Mouse (Mus musculus) liver, adult 2 months (tissue): Measurements from ENCODE around the gene Krtap24-1. TPM values are rescaled to one million over a fixed set of nuclear protein-coding genes. Genes with fewer than 3 reads are reported as not detected.

Source experiments
- DNase-seq: peaks from one replicate; pipeline ENCODE4 v3.0.0-alpha.2; 2011; ENCODE audit warnings: low read depth, low spot score; ENCODE audit errors: extremely low read depth
- H3K27ac ChIP-seq: fragments of 200-500 bp; replicated peaks from 2 replicates; pipeline ENCODE4 v1.5.1; 2012; ENCODE audit warnings: low read depth, mild to moderate bottlenecking, control low read depth, inconsistent platforms, low read length; ENCODE audit not compliant: insufficient read depth
- H3K27me3 ChIP-seq: fragments of 200-500 bp; 2 replicates; pipeline ENCODE4 v1.6.1; 2012; ENCODE audit warnings: mild to moderate bottlenecking, moderate library complexity, low read length, inconsistent platforms; ENCODE audit not compliant: control insufficient read depth, insufficient read depth
- H3K36me3 ChIP-seq: fragments of 200-500 bp; 2 replicates; pipeline ENCODE4 v1.6.1; 2012; ENCODE audit warnings: low read length, inconsistent platforms; ENCODE audit not compliant: control insufficient read depth, insufficient read depth
- H3K4me1 ChIP-seq: fragments of 200-500 bp; 2 replicates; pipeline ENCODE4 v1.6.1; 2011; ENCODE audit warnings: low read length; ENCODE audit not compliant: control insufficient read depth, insufficient read depth
- H3K4me3 ChIP-seq: fragments of 200-500 bp; 2 replicates; pipeline ENCODE4 v1.5.1; 2011; ENCODE audit warnings: low read depth, mild to moderate bottlenecking, control low read depth, low read length, moderate library complexity; ENCODE audit not compliant: insufficient read depth
- H3K79me2 ChIP-seq: fragments of 200-500 bp; 2 replicates; pipeline ENCODE4 v1.6.1; 2012; ENCODE audit warnings: inconsistent platforms, mild to moderate bottlenecking, low read length, moderate library complexity; ENCODE audit not compliant: control insufficient read depth, insufficient read depth
- H3K9ac ChIP-seq: fragments of 200-500 bp; 2 replicates; pipeline ENCODE4 v1.6.1; 2012; ENCODE audit warnings: low read depth, mild to moderate bottlenecking, control low read depth, inconsistent platforms, low read length
- CTCF ChIP-seq: fragments of 200-500 bp; IDR thresholded peaks from 2 replicates; pipeline ENCODE4 v1.5.1; 2011; ENCODE audit warnings: low read depth, low read length, control low read depth
- POLR2A ChIP-seq: fragments of 200-500 bp; IDR thresholded peaks from 2 replicates; pipeline ENCODE4 v1.6.1; 2011; ENCODE audit warnings: low read length, control low read depth; ENCODE audit not compliant: insufficient read depth; ENCODE audit errors: extremely low read depth
- WGBS: fragments of 180-500 bp; shearing (Covaris S2); methylation state at CpG from one replicate; pipeline ENCODE4 v1.1.7; 2018; 5-methylcytosine and 5-hydroxymethylcytosine counted together
- polyA plus RNA-seq: library from polyadenylated mRNA; depleted of rRNA; stranded (reverse); fragments of >200 nt; gene quantifications from 2 replicates; pipeline ENCODE4 v1.2.3, GENCODE M21; 2012
- total RNA-seq: library from RNA; depleted of rRNA; stranded (reverse); fragments of >200 nt; gene quantifications from 2 replicates; pipeline ENCODE4 v1.2.3, GENCODE M21; 2014

The Krtap24-1 gene
- total and polyA plus RNA-seq, 2 experiments = not detected

DNA sequence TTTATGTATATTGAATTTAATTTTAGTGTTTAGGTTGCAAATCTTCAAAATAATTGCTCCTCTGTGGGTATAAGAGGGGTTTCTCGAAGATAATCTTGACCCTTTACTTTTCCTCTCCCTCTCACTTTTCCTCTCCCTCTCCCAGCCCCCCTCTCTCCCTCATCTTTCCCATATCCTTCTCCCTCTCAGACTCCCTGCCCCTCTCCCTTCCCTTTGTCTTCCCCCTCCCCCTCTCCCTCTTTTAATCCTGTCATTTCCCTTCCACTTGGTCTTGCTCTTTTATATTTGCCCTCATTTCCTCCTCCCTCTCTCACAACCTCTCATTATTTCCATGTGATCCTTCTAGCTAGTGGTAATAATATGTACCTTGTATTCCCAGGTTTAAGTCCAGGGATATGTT lies 9.6 kb downstream of the Krtap24-1 start:
- Histone ChIP-seq H3K4me3 (no peak overlapping the region), H3K27ac (no peak overlapping the region), H3K36me3 (no peaks in the 10 kb centered on the region), H3K79me2 (no peaks in the 10 kb centered on the region), H3K4me1 (no peaks in the 10 kb centered on the region), H3K27me3 (no peaks in the 10 kb centered on the region), H3K9ac (no peak overlapping the region)
- no peak for TF ChIP-seq POLR2A
- no peak for TF ChIP-seq CTCF
- no peak for DNase-seq
- WGBS = 34% methylated on average over 1 of the region's 1 CpGs

DNA sequence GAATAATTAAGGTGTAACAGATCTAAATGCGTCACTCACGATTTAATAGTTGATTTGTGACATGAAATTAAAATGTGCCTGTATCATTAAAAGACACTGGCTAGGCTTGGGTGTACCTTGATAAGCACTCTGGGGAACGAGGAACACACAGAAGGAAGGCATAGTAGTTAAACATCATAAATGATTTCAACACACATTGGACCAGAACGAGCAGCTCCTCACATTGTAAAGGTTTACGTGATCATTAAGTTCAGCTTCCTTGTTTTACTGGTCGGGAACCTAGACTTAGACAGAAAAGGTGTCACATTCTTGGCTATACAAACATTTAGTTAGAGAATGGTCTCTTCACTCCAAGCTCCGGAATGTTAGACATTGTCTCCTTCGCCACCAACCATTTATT lies 11.8 kb downstream of the Krtap24-1 start:
- 57% methylated on average over 8 of the region's 8 CpGs for WGBS
- Histone ChIP-seq H3K27ac (no peak overlapping the region), H3K36me3 (no peaks in the 10 kb centered on the region), H3K79me2 (no peaks in the 10 kb centered on the region), H3K27me3 (no peaks in the 10 kb centered on the region), H3K4me3 (no peak overlapping the region), H3K9ac (no peak overlapping the region), H3K4me1 (no peaks in the 10 kb centered on the region)
- TF ChIP-seq POLR2A = no peak
- TF ChIP-seq CTCF = no peak
- DNase-seq = no peak

DNA sequence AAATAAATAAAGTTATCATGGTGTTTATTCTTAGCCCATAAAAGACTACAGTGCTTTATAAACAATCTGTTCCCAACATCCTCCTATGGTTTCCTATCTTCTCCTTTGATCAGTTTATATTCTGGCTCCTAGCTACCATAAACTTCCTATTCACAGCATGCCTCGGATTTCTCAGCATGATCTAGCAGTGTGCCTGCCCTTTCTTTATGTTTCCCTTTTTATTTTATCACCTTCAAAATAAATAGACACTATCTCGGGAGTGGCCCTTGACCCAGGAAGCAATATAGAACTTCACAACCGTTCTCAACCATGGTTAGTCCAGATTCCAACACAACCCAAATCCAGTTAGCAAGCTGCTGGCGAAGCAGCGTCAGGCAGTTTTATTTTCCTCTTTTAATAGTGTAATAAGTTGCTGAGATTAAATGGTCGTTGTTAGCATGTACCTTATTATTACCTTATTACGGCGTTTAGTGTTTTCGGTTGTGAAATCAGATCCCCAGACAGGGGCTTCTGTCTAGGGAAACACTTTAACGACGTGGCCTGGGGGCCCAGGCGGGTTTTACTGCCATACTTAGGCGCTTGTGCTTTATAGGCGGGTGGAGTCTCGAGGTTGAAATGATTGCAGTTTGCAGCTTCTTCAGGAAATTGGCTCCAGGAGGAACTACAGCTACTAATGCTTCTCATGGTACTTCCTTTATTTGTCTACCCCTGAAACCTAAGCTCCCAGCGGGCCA lies 12.4 kb downstream of the Krtap24-1 start:
- no peak for TF ChIP-seq POLR2A
- no peak for TF ChIP-seq CTCF
- Histone ChIP-seq H3K27ac (no peak overlapping the region), H3K4me3 (no peak overlapping the region), H3K79me2 (no peaks in the 10 kb centered on the region), H3K27me3 (no peaks in the 10 kb centered on the region), H3K4me1 (no peaks in the 10 kb centered on the region), H3K36me3 (no peaks in the 10 kb centered on the region), H3K9ac (no peak overlapping the region)
- DNase-seq = no peak
- 63% methylated on average over 16 of the region's 16 CpGs for WGBS

DNA sequence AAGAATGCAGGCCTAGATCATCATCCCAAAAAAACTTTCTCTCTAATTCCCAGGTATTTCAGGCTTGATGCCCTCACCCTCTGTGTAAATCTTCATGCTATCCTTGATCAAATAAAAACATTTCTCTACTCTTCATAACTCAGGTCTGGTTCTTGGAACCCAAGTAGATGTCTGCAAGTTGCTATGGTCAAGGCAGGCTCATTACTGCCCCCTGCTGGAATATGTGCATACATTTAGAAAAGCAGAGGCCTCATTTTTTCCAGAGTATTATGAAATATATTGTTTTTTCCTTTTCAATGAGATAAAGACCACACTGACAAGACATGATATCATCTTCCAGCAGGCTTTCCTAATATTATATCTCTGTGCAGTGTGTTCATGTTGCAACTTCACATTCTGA lies 19.3 kb downstream of the Krtap24-1 start:
- Histone ChIP-seq H3K79me2 (no peaks in the 10 kb centered on the region), H3K4me3 (no peak overlapping the region), H3K4me1 (no peaks in the 10 kb centered on the region), H3K27me3 (no peaks in the 10 kb centered on the region), H3K9ac (no peak overlapping the region), H3K27ac (no peak overlapping the region), H3K36me3 (no peaks in the 10 kb centered on the region)
- DNase-seq = peak; percentile 23
- no peak for TF ChIP-seq CTCF
- no peak for TF ChIP-seq POLR2A

DNA sequence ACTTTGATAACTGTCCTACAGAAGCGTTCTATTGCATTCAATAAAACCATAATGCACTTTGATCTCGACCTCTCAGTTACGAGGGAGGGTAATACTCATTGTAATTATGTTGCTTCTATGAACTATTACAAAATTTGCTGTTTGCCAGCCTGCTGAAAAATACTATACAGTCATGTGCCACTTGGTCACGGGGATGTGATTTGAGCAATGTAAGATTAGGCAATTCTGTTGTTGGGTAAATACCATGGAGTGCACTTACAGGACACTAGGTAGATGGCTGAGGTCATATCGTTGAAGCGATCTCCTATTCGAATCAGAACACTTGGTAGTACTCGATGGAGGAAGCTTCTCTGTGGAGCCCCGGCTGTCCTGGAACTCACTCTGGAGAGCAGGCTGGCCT lies 28.7 kb downstream of the Krtap24-1 start:
- peak; percentile 80 for DNase-seq
- Histone ChIP-seq H3K36me3 (no peaks in the 10 kb centered on the region), H3K9ac (no peak overlapping the region), H3K27me3 (no peaks in the 10 kb centered on the region), H3K27ac (no peak overlapping the region), H3K4me1 (no peaks in the 10 kb centered on the region), H3K4me3 (no peak overlapping the region), H3K79me2 (no peaks in the 10 kb centered on the region)
- no peak for TF ChIP-seq CTCF
- WGBS = 53% methylated on average over 9 of the region's 9 CpGs

DNA sequence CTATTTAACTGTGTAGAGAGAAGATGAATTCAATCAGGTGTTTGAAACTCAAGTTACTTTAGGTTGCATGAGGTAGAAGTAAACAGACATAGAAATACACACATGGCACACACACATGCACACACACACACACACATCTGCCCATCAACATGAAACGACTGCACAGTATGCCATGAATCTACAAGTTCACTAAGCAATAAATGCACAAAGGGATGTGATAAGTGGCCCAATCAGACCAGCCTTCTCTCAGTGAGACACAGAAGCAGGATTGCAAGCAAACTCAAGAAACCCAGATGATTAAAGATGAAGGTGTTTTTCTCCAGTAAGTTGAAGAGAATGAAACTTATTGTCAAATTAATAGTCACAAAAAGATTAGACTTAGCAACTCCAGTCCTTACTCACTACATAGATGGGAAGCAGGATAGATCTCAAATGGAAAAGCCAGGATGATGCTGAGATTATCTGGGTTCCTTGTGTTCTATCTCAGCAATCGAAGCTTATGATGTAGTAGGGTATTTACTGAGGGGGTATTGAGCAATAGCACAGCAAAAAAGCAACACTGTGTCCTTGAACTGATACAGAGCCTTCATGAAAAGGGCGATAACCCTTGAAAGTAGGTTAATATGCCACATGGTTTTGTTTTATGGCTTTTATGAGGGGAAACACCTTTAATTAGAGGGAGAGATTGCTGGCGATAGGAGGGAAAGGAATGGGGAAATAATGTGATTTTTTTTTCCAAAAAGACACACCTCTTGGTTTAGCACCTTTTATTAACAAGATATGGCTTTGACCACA lies 36.0 kb downstream of the Krtap24-1 start:
- Histone ChIP-seq H3K4me3 (no peak overlapping the region), H3K9ac (no peak overlapping the region), H3K36me3 (no peaks in the 10 kb centered on the region), H3K4me1 (no peaks in the 10 kb centered on the region; the same call in 1 of the 2 replicates), H3K79me2 (no peaks in the 10 kb centered on the region), H3K27me3 (no peaks in the 10 kb centered on the region), H3K27ac (no peak overlapping the region)
- 41% methylated on average over 4 of the region's 4 CpGs for WGBS
- peak; percentile 68 for DNase-seq
- TF ChIP-seq POLR2A (no peak), CTCF (no peak)
